Comparison of ENCODE assay signal across 14 mouse cellular contexts in genomic region chr5:23771105-23771504, GRCm38 (mm10). TPM values are rescaled to one million over a fixed set of nuclear protein-coding genes. Genes with fewer than 3 reads are reported as not detected.
DNase-seq lines count a peak whose midpoint lies in the region; ATAC-seq lines count a peak whose summit lies in the region.
"Had no signal": no experiment of that assay in that cellular context is flagged by ENCODE, and none has a peak within 500 bp of the region (broad histone marks: within the 10 kb centered on the region; RNA-seq: fewer than 3 reads in every experiment).

No protein-coding gene starts in this region.

- intact Hi-C loops in left cerebral cortex, postnatal 10 days (cut with DNase I): no loop called here

- peak; percentile 7 for DNase-seq in adrenal gland, postnatal 10 days
- no peak for DNase-seq in adrenal gland, postnatal 36 days
- DNase-seq in kidney, postnatal 36 days: no peak
- DNase-seq in c-Kit-positive CD71-positive TER-119-negative erythroid progenitor cells, embryonic 14.5 days (ENCODE audit: low read depth): peak; percentile 67
- DNase-seq in right cerebral cortex, adult 2 months (ENCODE audit: low spot score in 2 of 2): no peak
- DNase-seq in left cerebral cortex, postnatal 10 days (ENCODE audit: extremely low spot score in 1 of 2, low spot score in 2 of 2): no peak
- DNase-seq: cerebellum, adult 8-10 months; layer of hippocampus, adult 9-11 months; left cerebral cortex, postnatal 4 days had no signal

- no peaks in the 10 kb centered on the region for H3K4me1 ChIP-seq in kidney, embryonic 14.5 days (ENCODE audit: control insufficient read depth, insufficient read depth, low read length)
- H3K4me1 ChIP-seq in liver, embryonic 15.5 days (replicated peaks): peaks cover 16% of the 10 kb centered on the region
- H3K4me1 ChIP-seq: lung, embryonic 15.5 days; midbrain, embryonic 10.5 days had no signal

- WGBS in kidney, embryonic 14.5 days: 37% methylated on average over 8 of the region's 8 CpGs
- WGBS in liver, embryonic 15.5 days (ENCODE audit: insufficient replicate concordance): 27% methylated on average over 8 of the region's 8 CpGs

- no peak overlapping the region for H3K27ac ChIP-seq in kidney, embryonic 14.5 days (ENCODE audit: low read depth, low read length)
- peak overlapping the region; percentile 54 for H3K27ac ChIP-seq in liver, embryonic 15.5 days (replicated peaks)
- H3K27ac ChIP-seq: lung, embryonic 15.5 days; midbrain, embryonic 10.5 days had no signal

- H3K36me3 ChIP-seq in kidney, embryonic 14.5 days (ENCODE audit: control insufficient read depth, insufficient read depth, low read length): peaks cover 55% of the 10 kb centered on the region
- peaks cover 50% of the 10 kb centered on the region for H3K36me3 ChIP-seq in liver, embryonic 15.5 days (replicated peaks)

- no peak overlapping the region for H3K9ac ChIP-seq in kidney, embryonic 14.5 days (ENCODE audit: low read depth, low read length)
- H3K9ac ChIP-seq in liver, embryonic 15.5 days: no peak overlapping the region
- H3K9ac ChIP-seq: lung, embryonic 15.5 days had no signal

- no peak overlapping the region for H3K4me3 ChIP-seq in kidney, embryonic 14.5 days (ENCODE audit: low read length)
- H3K4me3 ChIP-seq in liver, embryonic 15.5 days (replicated peaks): peak overlapping the region; percentile 21
- H3K4me3 ChIP-seq: lung, embryonic 15.5 days; midbrain, embryonic 10.5 days had no signal

- no peaks in the 10 kb centered on the region for H3K9me3 ChIP-seq in kidney, embryonic 14.5 days (ENCODE audit: control insufficient read depth, low read length)
- no peaks in the 10 kb centered on the region for H3K9me3 ChIP-seq in liver, embryonic 15.5 days (replicated peaks)
- H3K9me3 ChIP-seq: lung, embryonic 15.5 days; midbrain, embryonic 10.5 days had no signal

- no peaks in the 10 kb centered on the region for H3K27me3 ChIP-seq in kidney, embryonic 14.5 days (ENCODE audit: control insufficient read depth, insufficient read depth, low read length)
- no peaks in the 10 kb centered on the region for H3K27me3 ChIP-seq in liver, embryonic 15.5 days
- H3K27me3 ChIP-seq: lung, embryonic 15.5 days had no signal

- 0 out of 2 replicates have a peak overlapping the region, but pooled peaks have one; percentile 5 for H3K4me2 ChIP-seq in kidney, embryonic 14.5 days (replicated peaks; ENCODE audit: low read depth, low read length)
- peak overlapping the region; percentile 44 for H3K4me2 ChIP-seq in liver, embryonic 15.5 days
- H3K4me2 ChIP-seq: lung, embryonic 15.5 days had no signal

- ATAC-seq in kidney, embryonic 14.5 days (ENCODE audit: low FRiP score, low TSS enrichment): no peak
- peak; percentile 93 for ATAC-seq in liver, embryonic 15.5 days (ENCODE audit: insufficient read depth)
- ATAC-seq: intestine, postnatal 0 days had no signal

RNA-seq across cellular contexts. Expression of gene Pus7, which starts 12.4 kb away (rescaled TPM):
- 10 to 100 TPM; 20.0 to 22.3 TPM for total RNA-seq in adrenal gland, postnatal 10 days (2021)
- total RNA-seq in adrenal gland, postnatal 36 days (2021): 10 to 100 TPM; 19.9 to 22.6 TPM
- polyA plus RNA-seq in kidney, embryonic 14.5 days (2014; fragmentation: Nextera tagmentation; extraction: Ambion mirVana): 21.7 and 41.4 TPM in 2 replicates
- polyA plus RNA-seq in liver, embryonic 15.5 days (2015; fragmentation: Nextera tagmentation; extraction: Ambion mirVana): 12.0 and 12.8 TPM in 2 replicates
- total RNA-seq in left cerebral cortex, postnatal 10 days (2021): 10 to 100 TPM; 19.2 to 24.6 TPM

RNA-seq across cellular contexts. Expression of gene Rint1, which starts 16.4 kb away (rescaled TPM):
- total RNA-seq in adrenal gland, postnatal 10 days (2021): 10 to 100 TPM; 17.7 to 23.8 TPM
- 10 to 100 TPM; 21.8 to 26.2 TPM for total RNA-seq in adrenal gland, postnatal 36 days (2021)
- polyA plus RNA-seq in kidney, embryonic 14.5 days (2014; fragmentation: Nextera tagmentation; extraction: Ambion mirVana): 32.4 and 39.1 TPM in 2 replicates
- 16.5 and 18.9 TPM in 2 replicates for polyA plus RNA-seq in liver, embryonic 15.5 days (2015; fragmentation: Nextera tagmentation; extraction: Ambion mirVana)
- total RNA-seq in left cerebral cortex, postnatal 10 days (2021): 10 to 100 TPM; 22.1 to 22.6 TPM

Comparison
In these comparisons a context has a peak if more than half of its experiments do, and no peak if none do; other contexts are left out.
1. DNase-seq: peak in adrenal gland, postnatal 10 days (single experiment) and c-Kit-positive CD71-positive TER-119-negative erythroid progenitor cells, embryonic 14.5 days (single experiment); none in adrenal gland, postnatal 36 days (0 of 2), kidney, postnatal 36 days (0 of 2), right cerebral cortex, adult 2 months (0 of 2) and left cerebral cortex, postnatal 10 days (0 of 2).